Mouse (Mus musculus): Measurements from ENCODE around the gene Ywhae.

DNA sequence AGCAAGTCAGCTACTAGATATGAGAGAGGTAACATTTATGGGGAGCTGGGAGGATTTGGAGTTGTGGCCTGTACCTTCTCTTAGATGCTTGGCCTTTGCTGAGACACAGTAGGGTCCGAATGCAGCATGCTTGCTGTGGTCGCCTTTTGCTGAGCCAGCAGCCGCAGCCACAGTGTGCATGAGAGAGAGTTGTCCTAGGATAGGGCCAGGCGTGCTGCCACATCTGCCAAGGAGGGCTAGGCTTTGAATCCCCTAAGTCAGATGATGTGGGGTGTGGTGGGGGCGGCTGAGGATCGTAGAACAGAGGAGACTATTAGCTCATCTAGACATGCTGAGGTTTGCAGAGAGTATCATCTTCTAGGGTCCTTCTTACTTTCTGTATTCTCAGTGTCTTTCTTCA is 29.9 kb upstream of the Ywhae start:
- TF ChIP-seq CTCF (IDR thresholded peaks at IDR 0.05; ENCODE audit: borderline replicate concordance, insufficient read depth, low read length) (no peak), POLR2A (IDR thresholded peaks at IDR 0.05; ENCODE audit: low read depth, low read length) (no peak)
